Mouse (Mus musculus) myocyte (in vitro differentiated cells): ENCODE measurements at regions not wholly inside any gene's neighbourhood (a gene's known extent, or its start where the extent isn't known, plus 50 kb on each side); places are given as distances from the start of the nearest gene placed in this dataset.

Experiments used
- H3K27me3 ChIP-seq: one replicate; pipeline ENCODE4 v1.6.1; 2011; ENCODE audit not compliant: control insufficient read depth, insufficient read depth, insufficient read length
- H3K36me3 ChIP-seq: one replicate; pipeline ENCODE4 v1.6.1; 2011; ENCODE audit not compliant: control insufficient read depth, insufficient read depth
- H3K4me2 ChIP-seq: one replicate; pipeline ENCODE4 v1.6.1; 2011; ENCODE audit warnings: low read depth, control low read depth
- H3K4me3 ChIP-seq: one replicate; pipeline ENCODE4 v1.5.1; 2011; ENCODE audit warnings: mild to moderate bottlenecking, control low read depth, moderate library complexity
- H3K79me2 ChIP-seq: one replicate; pipeline ENCODE4 v1.6.1; 2011; ENCODE audit not compliant: control insufficient read depth, insufficient read depth
- H3ac ChIP-seq: one replicate; pipeline ENCODE4 v1.6.1; 2011; ENCODE audit not compliant: control insufficient read depth, insufficient read length
- CEBPB ChIP-seq: IDR thresholded peaks from 2 replicates; pipeline ENCODE4 v1.6.1; 2011; ENCODE audit warnings: mild to moderate bottlenecking, moderate library complexity; ENCODE audit not compliant: poor library complexity, insufficient read depth, severe bottlenecking
- E2F4 ChIP-seq: IDR thresholded peaks from one replicate; pipeline ENCODE4 v1.6.1; 2011; ENCODE audit warnings: mild to moderate bottlenecking, control low read depth, moderate library complexity; ENCODE audit not compliant: insufficient read depth
- MAX ChIP-seq: IDR thresholded peaks from one replicate; pipeline ENCODE4 v1.6.1; 2011; ENCODE audit warnings: low read depth, mild to moderate bottlenecking, control low read depth
- MYOD1 ChIP-seq, 3 experiments: IDR thresholded peaks; one replicate each; pipeline ENCODE4 v1.6.1; 2011; ENCODE audit warnings: control low read depth in 2 of 3, low read depth in 2 of 3, mild to moderate bottlenecking in 2 of 3, moderate library complexity in 1 of 3; ENCODE audit not compliant: insufficient read length in 2 of 3, control insufficient read depth in 1 of 3
- MYOG ChIP-seq, 3 experiments: IDR thresholded peaks; one replicate each; pipeline ENCODE4 v1.6.1; 2011; ENCODE audit warnings: control low read depth in 2 of 3, low read depth in 2 of 3, mild to moderate bottlenecking in 2 of 3; ENCODE audit not compliant: insufficient read length in 2 of 3, control insufficient read depth in 1 of 3, insufficient read depth in 1 of 3
- POLR2A ChIP-seq: IDR thresholded peaks from one replicate; pipeline ENCODE4 v1.6.1; 2011; ENCODE audit warnings: low read depth, mild to moderate bottlenecking, control low read depth, moderate library complexity; ENCODE audit not compliant: insufficient read length
- POLR2AphosphoS2 ChIP-seq: IDR thresholded peaks from one replicate; pipeline ENCODE4 v1.6.1; 2011; ENCODE audit warnings: low read depth, control low read depth; ENCODE audit not compliant: insufficient read length
- REST ChIP-seq: IDR thresholded peaks from one replicate; pipeline ENCODE4 v1.6.1; 2011; ENCODE audit warnings: mild to moderate bottlenecking, control low read depth, moderate library complexity; ENCODE audit not compliant: insufficient read depth, insufficient read length
- SRF ChIP-seq: IDR thresholded peaks from one replicate; pipeline ENCODE4 v1.6.1; 2011; ENCODE audit warnings: low read depth; ENCODE audit not compliant: control insufficient read depth, insufficient read length
- TCF12 ChIP-seq: IDR thresholded peaks from one replicate; pipeline ENCODE4 v1.6.1; 2011; ENCODE audit warnings: mild to moderate bottlenecking, control low read depth; ENCODE audit not compliant: poor library complexity, insufficient read depth, severe bottlenecking
- TCF3 ChIP-seq: IDR thresholded peaks from one replicate; pipeline ENCODE4 v1.6.1; 2011; ENCODE audit warnings: low read depth, control low read depth; ENCODE audit not compliant: insufficient read length
- USF1 ChIP-seq: IDR thresholded peaks from one replicate; pipeline ENCODE4 v1.6.1; 2011; ENCODE audit warnings: low read depth, mild to moderate bottlenecking, control low read depth, moderate library complexity

GRCm38 (mm10) chr9:13920623-13921022 is 93.1 kb downstream of the Fam76b start:
- no peak overlapping the region for H3ac ChIP-seq
- H3K4me2 ChIP-seq = no peak overlapping the region
- no peaks in the 10 kb centered on the region for H3K36me3 ChIP-seq
- no peaks in the 10 kb centered on the region for H3K79me2 ChIP-seq
- TF ChIP-seq CEBPB (no peak), POLR2A (no peak), SRF (no peak), MYOD1 (IDR thresholded peaks at IDR 0.05; ENCODE audit: control insufficient read depth in 1 of 3, insufficient read length in 2 of 3, low read depth in 2 of 3) (no peak), POLR2AphosphoS2 (no peak), MAX (no peak), TCF12 (no peak), E2F4 (no peak), USF1 (no peak), TCF3 (no peak)
- no peak overlapping the region for H3K4me3 ChIP-seq
- no peaks in the 10 kb centered on the region for H3K27me3 ChIP-seq

GRCm38 (mm10) chr9:13932001-13932508 is 104.5 kb downstream of the Fam76b start:
- Histone ChIP-seq H3ac (no peak overlapping the region), H3K4me2 (no peak overlapping the region), H3K79me2 (no peaks in the 10 kb centered on the region), H3K4me3 (no peak overlapping the region), H3K27me3 (no peaks in the 10 kb centered on the region), H3K36me3 (no peaks in the 10 kb centered on the region)
- no peak for TF ChIP-seq POLR2AphosphoS2
- peak in 1 of 3 experiments; percentile 14 for TF ChIP-seq MYOD1 (IDR thresholded peaks at IDR 0.05; ENCODE audit: control insufficient read depth in 1 of 3, insufficient read length in 2 of 3, low read depth in 2 of 3)

- Histone ChIP-seq H3K36me3 (no peaks in the 10 kb centered on the region), H3K79me2 (no peaks in the 10 kb centered on the region), H3K4me3 (no peak overlapping the region), H3K27me3 (no peaks in the 10 kb centered on the region), H3K4me2 (no peak overlapping the region), H3ac (no peak overlapping the region)
- TF ChIP-seq TCF12 = no peak
- TF ChIP-seq POLR2A = no peak
- TF ChIP-seq SRF = no peak
- no peak for TF ChIP-seq USF1
- no peak for TF ChIP-seq MYOG (IDR thresholded peaks at IDR 0.05; ENCODE audit: control insufficient read depth in 1 of 3, insufficient read depth in 1 of 3, insufficient read length in 2 of 3, low read depth in 2 of 3)
- no peak for TF ChIP-seq POLR2AphosphoS2
- TF ChIP-seq TCF3 = no peak
- TF ChIP-seq CEBPB = no peak
- TF ChIP-seq REST = no peak
- no peak for TF ChIP-seq MYOD1 (IDR thresholded peaks at IDR 0.05; ENCODE audit: control insufficient read depth in 1 of 3, insufficient read length in 2 of 3, low read depth in 2 of 3)
- TF ChIP-seq MAX = no peak
- TF ChIP-seq E2F4 = no peak
These were observed 105.9 kb downstream of the Fam76b start for GRCm38 (mm10) chr9:13933404-13933803.

- Histone ChIP-seq H3K36me3 (no peaks in the 10 kb centered on the region), H3K4me2 (no peak overlapping the region), H3ac (no peak overlapping the region), H3K79me2 (no peaks in the 10 kb centered on the region), H3K27me3 (no peaks in the 10 kb centered on the region), H3K4me3 (no peak overlapping the region)
- TF ChIP-seq SRF = no peak
- TF ChIP-seq MYOG (IDR thresholded peaks at IDR 0.05; ENCODE audit: control insufficient read depth in 1 of 3, insufficient read depth in 1 of 3, insufficient read length in 2 of 3, low read depth in 2 of 3) = no peak
- TF ChIP-seq TCF3 = no peak
- TF ChIP-seq POLR2A = no peak
- no peak for TF ChIP-seq MYOD1 (IDR thresholded peaks at IDR 0.05; ENCODE audit: control insufficient read depth in 1 of 3, insufficient read length in 2 of 3, low read depth in 2 of 3)
- TF ChIP-seq E2F4 = no peak
- TF ChIP-seq REST = no peak
- no peak for TF ChIP-seq CEBPB
- no peak for TF ChIP-seq TCF12
- no peak for TF ChIP-seq MAX
- TF ChIP-seq POLR2AphosphoS2 = no peak
- no peak for TF ChIP-seq USF1
These were observed 109.8 kb downstream of the Fam76b start for GRCm38 (mm10) chr9:13937301-13937700.

- TF ChIP-seq POLR2AphosphoS2 = no peak
- TF ChIP-seq CEBPB = no peak
- no peak for TF ChIP-seq SRF
- TF ChIP-seq E2F4 = no peak
- no peak for TF ChIP-seq POLR2A
- TF ChIP-seq MAX = no peak
- TF ChIP-seq TCF3 = no peak
- TF ChIP-seq TCF12 = no peak
- TF ChIP-seq REST = no peak
- no peak for TF ChIP-seq USF1
- TF ChIP-seq MYOD1 (IDR thresholded peaks at IDR 0.05; ENCODE audit: control insufficient read depth in 1 of 3, insufficient read length in 2 of 3, low read depth in 2 of 3) = no peak
- no peak for TF ChIP-seq MYOG (IDR thresholded peaks at IDR 0.05; ENCODE audit: control insufficient read depth in 1 of 3, insufficient read depth in 1 of 3, insufficient read length in 2 of 3, low read depth in 2 of 3)
- Histone ChIP-seq H3ac (no peak overlapping the region), H3K4me2 (no peak overlapping the region), H3K4me3 (no peak overlapping the region), H3K27me3 (no peaks in the 10 kb centered on the region), H3K79me2 (no peaks in the 10 kb centered on the region), H3K36me3 (no peaks in the 10 kb centered on the region)
These were observed 119.0 kb downstream of the Fam76b start for GRCm38 (mm10) chr9:13946519-13946918.
